Comparison of ENCODE assay signal across 16 mouse cellular contexts in genomic region chr5:49529362-49529761, GRCm38 (mm10). TPM values are rescaled to one million over a fixed set of nuclear protein-coding genes. Genes with fewer than 3 reads are reported as not detected.
DNase-seq lines count a peak whose midpoint lies in the region; ATAC-seq and TF ChIP-seq lines count a peak whose summit lies in the region.
"Had no signal": no experiment of that assay in that cellular context is flagged by ENCODE, and none has a peak within 500 bp of the region (broad histone marks: within the 10 kb centered on the region; RNA-seq: fewer than 3 reads in every experiment).

No protein-coding gene starts in this region.

- no peaks in the 10 kb centered on the region for H3K9me3 ChIP-seq in kidney, postnatal 0 days (replicated peaks; ENCODE audit: low read length)
- H3K9me3 ChIP-seq in limb, embryonic 12.5 days: no peaks in the 10 kb centered on the region
- no peaks in the 10 kb centered on the region for H3K9me3 ChIP-seq in heart, embryonic 12.5 days (replicated peaks)
- H3K9me3 ChIP-seq: embryonic facial prominence, embryonic 15.5 days; kidney, embryonic 15.5 days; liver, embryonic 13.5 days; midbrain, embryonic 10.5 days had no signal

- TF ChIP-seq CTCF in cerebellum, adult 2 months (IDR thresholded peaks at IDR 0.05; ENCODE audit: borderline replicate concordance, insufficient read depth, low read depth, low read length): no peak
- no peak for TF ChIP-seq CTCF in kidney, postnatal 0 days (IDR thresholded peaks at IDR 0.05; ENCODE audit: low read depth)

- no peaks in the 10 kb centered on the region for H3K36me3 ChIP-seq in kidney, postnatal 0 days (ENCODE audit: insufficient read depth, low read length)
- H3K36me3 ChIP-seq in limb, embryonic 12.5 days: no peaks in the 10 kb centered on the region
- no peaks in the 10 kb centered on the region for H3K36me3 ChIP-seq in heart, embryonic 12.5 days
- H3K36me3 ChIP-seq: embryonic facial prominence, embryonic 15.5 days; kidney, embryonic 15.5 days; liver, embryonic 13.5 days; midbrain, embryonic 10.5 days had no signal

- ATAC-seq in kidney, postnatal 0 days (replicated peaks; ENCODE audit: low FRiP score, low read depth): no peak
- ATAC-seq in limb, embryonic 12.5 days (ENCODE audit: insufficient number of reproducible peaks, insufficient read depth, low FRiP score, low TSS enrichment, low read depth): peak; percentile 75
- no peak for ATAC-seq in heart, embryonic 12.5 days (ENCODE audit: insufficient number of reproducible peaks, low FRiP score)

- DNase-seq in cerebellum, adult 9-11 months: peak; percentile 31
- no peak for DNase-seq in cerebellum, adult 2 months
- peak; percentile 41 for DNase-seq in kidney, postnatal 0 days (ENCODE audit: low spot score)
- DNase-seq in kidney, adult 11 months: no peak
- peak; percentile 9 for DNase-seq in MN1 (ENCODE audit: low spot score)
- DNase-seq in urinary bladder, postnatal 14 days (ENCODE audit: low spot score): no peak
- DNase-seq: heart, adult 11 months; layer of hippocampus, postnatal 36 days; liver, embryonic 13.5 days; right cerebral cortex, adult 18-20 months; thymus, postnatal 14 days had no signal

- H3K27ac ChIP-seq in cerebellum, adult 2 months (ENCODE audit: insufficient read depth, low read length): no peak overlapping the region
- H3K27ac ChIP-seq in kidney, postnatal 0 days: no peak overlapping the region
- no peak overlapping the region for H3K27ac ChIP-seq in limb, embryonic 12.5 days
- H3K27ac ChIP-seq in heart, embryonic 12.5 days (ENCODE audit: poor library complexity, severe bottlenecking): no peak overlapping the region
- H3K27ac ChIP-seq: embryonic facial prominence, embryonic 15.5 days; kidney, embryonic 15.5 days; liver, embryonic 13.5 days; midbrain, embryonic 10.5 days had no signal

- TF ChIP-seq POLR2A in cerebellum, adult 2 months (IDR thresholded peaks at IDR 0.05; ENCODE audit: borderline replicate concordance, insufficient read depth, low read length): no peak

- no peak overlapping the region for H3K4me3 ChIP-seq in cerebellum, adult 2 months (replicated peaks; ENCODE audit: insufficient read depth, low read depth, low read length)
- no peak overlapping the region for H3K4me3 ChIP-seq in kidney, postnatal 0 days (replicated peaks; ENCODE audit: low read depth, low read length)
- H3K4me3 ChIP-seq in limb, embryonic 12.5 days (replicated peaks): no peak overlapping the region
- H3K4me3 ChIP-seq in heart, embryonic 12.5 days: no peak overlapping the region
- H3K4me3 ChIP-seq: embryonic facial prominence, embryonic 15.5 days; kidney, embryonic 15.5 days; liver, embryonic 13.5 days; midbrain, embryonic 10.5 days had no signal

- WGBS in cerebellum, adult 2 months: 44% methylated on average over 8 of the region's 8 CpGs
- 62% methylated on average over 8 of the region's 8 CpGs for WGBS in kidney, postnatal 0 days
- WGBS in limb, embryonic 12.5 days: 58% methylated on average over 8 of the region's 8 CpGs
- 64% methylated on average over 8 of the region's 8 CpGs for WGBS in heart, embryonic 12.5 days

- H3K4me1 ChIP-seq in cerebellum, adult 2 months (ENCODE audit: control insufficient read depth, insufficient read depth, low read length): peaks cover 7% of the 10 kb centered on the region; the same call in 1 of the 2 replicates
- no peaks in the 10 kb centered on the region for H3K4me1 ChIP-seq in kidney, postnatal 0 days (replicated peaks; ENCODE audit: insufficient read depth, low read length)
- no peaks in the 10 kb centered on the region for H3K4me1 ChIP-seq in limb, embryonic 12.5 days (replicated peaks)
- 0 out of 2 replicates have a peak, but pooled peaks cover 3% of the 10 kb centered on the region for H3K4me1 ChIP-seq in heart, embryonic 12.5 days (replicated peaks)
- H3K4me1 ChIP-seq: liver, embryonic 13.5 days had no signal

- no peak overlapping the region for H3K9ac ChIP-seq in kidney, postnatal 0 days (ENCODE audit: low read depth, low read length)
- H3K9ac ChIP-seq in limb, embryonic 12.5 days (replicated peaks): no peak overlapping the region
- no peak overlapping the region for H3K9ac ChIP-seq in heart, embryonic 12.5 days
- H3K9ac ChIP-seq: embryonic facial prominence, embryonic 15.5 days; kidney, embryonic 15.5 days; liver, embryonic 13.5 days had no signal

- H3K4me2 ChIP-seq in kidney, postnatal 0 days (ENCODE audit: low read length): no peak overlapping the region
- no peak overlapping the region for H3K4me2 ChIP-seq in limb, embryonic 12.5 days
- H3K4me2 ChIP-seq in heart, embryonic 12.5 days: no peak overlapping the region
- H3K4me2 ChIP-seq: embryonic facial prominence, embryonic 15.5 days; kidney, embryonic 15.5 days; liver, embryonic 13.5 days had no signal

- H3K27me3 ChIP-seq in cerebellum, adult 2 months (ENCODE audit: control insufficient read depth, insufficient read depth, low read length): no peaks in the 10 kb centered on the region
- H3K27me3 ChIP-seq in kidney, postnatal 0 days (ENCODE audit: insufficient read depth, low read length): peaks cover 10% of the 10 kb centered on the region; the same call in 1 of the 2 replicates
- H3K27me3 ChIP-seq in limb, embryonic 12.5 days: peaks cover 21% of the 10 kb centered on the region
- peaks cover 22% of the 10 kb centered on the region for H3K27me3 ChIP-seq in heart, embryonic 12.5 days (replicated peaks)

RNA-seq across cellular contexts. Expression of gene Kcnip4, which starts 4.7 kb away (rescaled TPM):
- polyA plus RNA-seq in cerebellum, adult 2 months (2012; rRNA removed): 93.6 and 105 TPM in 2 replicates
- polyA plus RNA-seq in kidney, postnatal 0 days (2015; fragmentation: Nextera tagmentation; extraction: Ambion mirVana): 1.0 and 1.2 TPM in 2 replicates
- 1.9 and 2.2 TPM in 2 replicates for polyA plus RNA-seq in limb, embryonic 12.5 days (2016; fragmentation: Nextera tagmentation; extraction: Ambion mirVana)
- polyA plus RNA-seq in heart, embryonic 12.5 days (2016; fragmentation: Nextera tagmentation; extraction: Ambion mirVana): 0.51 and 0.80 TPM in 2 replicates

Comparison
In these comparisons a context has a peak if more than half of its experiments do, and no peak if none do; other contexts are left out.
1. DNase-seq: peak in cerebellum, adult 9-11 months (single experiment), kidney, postnatal 0 days (single experiment) and MN1 (single experiment); none in cerebellum, adult 2 months (0 of 2), kidney, adult 11 months (single experiment) and urinary bladder, postnatal 14 days (single experiment).
2. RNA of gene Kcnip4, which starts 4.7 kb away (polyA plus RNA-seq): 93.6 to 105 TPM in cerebellum, adult 2 months; 1.9 to 2.2 TPM in limb, embryonic 12.5 days, 1.0 to 1.2 TPM in kidney, postnatal 0 days and 0.51 to 0.80 TPM in heart, embryonic 12.5 days; every median in the first group is over 10 times any median in the second.